Mouse (Mus musculus): Measurements from ENCODE around the gene Dkk3.
"Not testable (repeated sequence)": the region's sequence is repeated elsewhere in the genome, so short reads cannot be mapped to it uniquely, and the experiment has no call there.

The Dkk3 gene

DNA sequence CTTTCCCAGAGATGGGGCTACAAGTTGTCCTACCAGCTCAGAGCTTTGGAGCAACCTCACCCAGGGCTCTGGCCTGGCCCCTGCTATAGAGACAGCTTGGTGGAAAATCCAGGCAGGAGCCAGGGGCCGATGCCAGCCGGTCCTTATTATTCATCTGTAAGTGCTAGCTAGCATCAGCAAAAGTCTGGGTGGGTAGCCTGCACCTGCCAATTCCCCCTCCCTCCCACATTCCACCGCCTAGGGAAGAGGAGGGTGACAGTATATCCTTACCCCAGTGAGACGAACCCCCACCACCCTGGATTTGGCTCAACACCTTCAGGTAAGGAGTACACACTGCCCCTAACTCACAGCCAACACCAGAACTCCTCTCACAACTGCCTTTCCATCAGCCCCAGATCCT lies 30.9 kb downstream of the Dkk3 start:
- no peak for DNase-seq

DNA sequence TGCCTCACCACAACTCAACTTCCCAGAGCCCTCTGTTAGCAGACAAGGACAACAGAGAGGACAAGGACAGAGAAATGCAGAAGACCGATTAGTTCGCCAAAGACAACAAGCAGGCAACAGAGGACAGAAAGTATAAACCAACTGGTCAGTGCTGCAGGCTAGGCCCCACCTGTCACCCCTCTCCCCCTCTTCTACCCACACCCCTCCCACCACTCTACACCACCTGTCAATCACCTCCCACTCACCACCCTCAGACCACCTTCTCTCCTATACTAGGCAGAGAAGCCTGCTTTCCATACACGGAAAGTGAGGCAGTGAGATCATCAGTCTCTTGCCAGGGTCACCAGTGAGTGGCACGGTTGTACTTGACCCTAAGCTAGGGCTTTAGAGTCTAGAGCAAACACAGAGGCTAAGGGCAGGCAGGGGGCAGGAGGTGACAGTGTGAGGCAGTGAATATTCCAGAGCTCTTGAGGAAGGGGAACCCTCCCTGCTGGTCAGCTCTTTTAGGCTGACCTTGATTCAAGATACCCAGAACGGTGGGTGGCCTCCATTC lies 31.7 kb downstream of the Dkk3 start:
- no peak for DNase-seq

DNA sequence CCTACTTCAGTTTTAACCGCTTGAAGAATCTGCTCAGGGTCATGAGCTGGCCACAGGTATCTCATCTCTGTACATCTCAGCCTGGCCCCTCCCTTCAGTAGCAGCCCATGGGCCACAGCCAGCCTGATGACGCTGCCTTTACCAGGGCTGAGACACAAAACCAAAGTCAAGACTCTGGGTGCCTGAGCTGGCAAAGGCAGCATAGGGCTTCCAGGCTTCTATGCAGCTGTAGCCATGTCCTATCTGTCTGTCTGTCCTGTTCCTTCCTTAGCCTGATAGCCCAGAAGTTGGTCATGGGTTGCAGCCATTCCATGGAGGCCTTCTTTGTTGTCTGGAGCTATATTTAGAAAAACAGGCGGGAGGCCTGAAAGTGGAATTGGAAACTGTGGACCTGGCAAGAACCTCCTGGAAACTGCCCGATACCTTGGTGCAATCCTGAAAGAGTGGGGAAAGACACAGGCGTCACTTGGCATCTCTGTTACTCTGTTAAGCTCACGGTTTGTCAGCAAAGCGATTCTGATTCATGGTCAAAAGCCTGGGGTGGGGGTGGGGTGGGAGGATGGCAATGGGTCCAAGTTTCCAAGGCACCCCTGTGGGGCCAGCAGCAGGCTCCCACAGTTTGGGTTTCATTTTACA lies 33.1 kb downstream of the Dkk3 start:
- no peak for DNase-seq

DNA sequence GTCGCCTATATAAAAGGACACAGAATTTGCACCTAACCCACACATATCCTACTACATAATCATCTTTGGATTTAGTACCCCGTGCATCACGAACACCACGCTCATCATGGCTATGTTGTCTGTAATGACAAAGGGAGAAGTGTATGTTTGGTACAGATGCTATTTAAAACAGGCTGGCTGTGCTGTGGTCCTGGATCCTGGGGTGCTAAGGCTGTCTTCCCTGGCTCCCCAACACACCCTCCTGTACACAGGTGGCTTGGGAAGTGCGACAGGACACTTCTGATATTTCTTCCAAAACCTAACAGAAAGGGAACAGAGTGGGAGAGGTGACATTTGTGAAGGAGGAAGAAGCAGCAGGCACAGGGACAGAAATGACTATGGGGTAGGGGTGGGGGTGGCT lies 35.2 kb downstream of the Dkk3 start:
- DNase-seq: no peak

DNA sequence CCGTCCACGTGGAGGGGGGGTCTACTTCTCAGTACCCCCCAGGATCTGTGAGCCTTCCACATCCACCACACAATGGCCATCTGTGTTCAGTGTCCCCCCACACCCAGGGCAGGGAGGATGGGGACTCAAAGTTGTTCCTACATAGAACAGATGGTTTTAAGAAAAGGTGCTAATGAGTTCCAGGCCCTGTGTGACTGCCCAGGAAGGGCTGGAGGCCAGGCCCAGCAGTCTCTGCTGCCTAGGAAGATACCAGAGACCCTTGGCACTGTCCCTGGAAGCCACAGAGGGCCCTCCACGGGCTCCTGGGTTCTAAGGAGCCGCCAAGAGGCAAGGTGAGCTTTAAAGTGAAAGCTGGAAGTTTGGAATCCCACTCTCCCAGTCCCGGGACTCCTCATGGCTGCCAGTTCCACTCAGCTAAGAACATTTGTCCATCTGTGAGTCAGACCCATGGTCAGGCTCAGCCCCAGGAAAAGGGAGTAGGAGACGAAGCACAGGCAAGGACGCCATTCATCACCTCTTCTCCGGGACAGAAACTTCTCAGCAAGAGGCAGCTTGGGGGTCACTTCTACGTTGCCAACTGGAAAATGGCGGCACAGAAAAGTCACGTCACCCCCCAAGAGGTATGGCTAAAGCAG lies 36.9 kb downstream of the Dkk3 start:
- DNase-seq: no peak

DNA sequence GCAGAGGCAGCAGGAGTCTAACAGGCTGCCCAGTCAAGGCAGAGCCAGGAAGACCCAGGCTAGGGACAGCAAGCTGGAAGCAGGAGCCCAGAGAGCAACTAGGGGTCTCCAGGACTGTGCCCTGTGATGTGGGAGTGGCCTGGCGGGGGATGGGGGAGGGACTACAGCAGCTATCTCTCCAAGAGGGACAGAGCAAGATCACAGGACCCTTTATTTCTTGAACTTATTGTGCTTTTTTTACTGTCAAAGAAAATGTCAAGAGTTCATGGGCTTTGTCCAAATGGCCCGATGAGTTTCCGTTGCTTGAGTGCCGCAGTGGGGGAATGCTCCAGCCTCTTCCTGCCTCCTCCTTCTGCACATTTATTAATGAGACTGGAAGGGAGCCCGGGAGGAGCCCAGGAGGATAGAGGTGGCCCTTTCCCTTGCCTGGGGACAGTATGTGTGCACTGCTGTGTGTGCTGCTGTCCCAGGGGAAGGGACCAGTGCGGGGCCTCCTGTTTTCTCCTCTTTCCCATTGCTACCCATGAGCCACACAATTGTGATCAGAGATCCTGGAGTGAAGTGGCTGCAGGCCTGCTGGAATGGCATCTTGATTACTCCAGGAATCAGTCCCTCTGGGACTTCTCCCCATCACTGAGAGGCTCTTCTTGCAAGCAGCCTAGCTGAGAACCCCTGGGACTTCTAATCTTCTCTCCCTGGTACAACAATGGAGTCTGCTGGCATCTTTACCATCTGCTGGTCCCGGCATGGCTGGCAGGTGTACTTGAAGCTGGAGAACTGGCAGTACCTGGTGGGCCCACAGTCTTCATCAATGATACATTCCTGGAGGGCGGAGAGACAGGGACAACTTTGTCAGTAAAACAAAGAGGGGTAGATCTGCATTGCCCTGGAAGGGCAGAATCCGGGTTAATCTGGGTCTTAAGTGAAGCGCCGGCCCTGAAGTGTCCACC lies 37.7 kb downstream of the Dkk3 start:
- no peak for DNase-seq

DNA sequence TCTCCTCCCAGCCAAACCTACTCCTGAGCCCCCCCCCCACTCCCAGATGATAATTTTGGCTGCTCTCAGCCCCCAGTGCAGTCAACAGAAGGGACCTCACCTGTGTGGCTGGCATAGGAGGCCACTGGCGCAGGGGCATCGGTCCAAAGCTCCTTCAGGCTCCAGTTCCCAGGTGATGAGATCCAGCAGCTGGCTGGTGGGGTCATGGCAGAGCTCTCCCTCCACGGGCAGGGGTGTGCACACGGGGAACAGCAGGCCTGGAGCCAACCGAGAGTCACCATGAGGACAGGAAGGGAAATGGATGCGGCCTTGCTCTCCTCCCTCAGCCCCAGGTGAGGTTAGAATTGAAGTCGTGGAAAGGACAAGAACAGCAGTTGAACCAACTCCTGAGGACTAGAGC lies 39.6 kb downstream of the Dkk3 start:
- no peak for DNase-seq

DNA sequence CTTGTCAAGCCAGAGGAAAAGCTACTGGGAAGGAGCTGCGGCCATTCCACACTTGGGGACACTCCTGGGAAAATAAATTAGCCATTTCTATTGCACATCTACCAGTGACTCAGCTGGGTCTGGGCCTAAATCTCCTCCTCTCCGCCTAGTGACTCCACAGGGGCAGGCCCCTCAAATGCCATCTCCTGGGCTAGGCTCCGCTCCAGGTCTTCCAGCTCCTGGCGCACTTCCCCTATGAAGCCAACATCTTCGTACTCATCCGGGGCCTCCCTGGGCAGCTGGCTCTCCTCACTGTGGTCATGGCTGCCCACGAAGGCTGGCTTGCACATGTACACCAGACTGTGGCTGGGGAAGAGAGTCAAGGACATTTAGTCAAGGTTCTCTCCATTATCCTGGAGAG lies 40.8 kb downstream of the Dkk3 start:
- no peak for DNase-seq

DNA sequence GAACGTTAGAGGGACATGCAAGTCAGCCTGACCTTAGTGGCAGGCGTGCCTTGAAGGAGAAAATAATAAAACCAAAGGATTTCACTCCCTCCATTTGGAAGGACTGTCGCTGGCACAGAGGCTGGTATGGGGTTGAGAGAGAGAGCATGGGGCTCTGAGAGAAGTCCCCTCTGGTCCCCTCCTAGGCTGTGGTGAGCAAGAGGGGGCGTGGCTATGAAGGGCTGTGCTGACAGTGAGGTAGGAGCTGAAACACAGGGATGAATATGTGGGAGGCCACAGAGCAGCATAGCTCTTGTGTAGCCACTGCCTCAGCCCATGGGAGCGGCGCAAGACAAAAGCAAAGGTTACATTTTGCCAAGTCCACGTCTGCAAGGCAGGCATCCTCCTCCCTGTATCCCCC lies 41.4 kb downstream of the Dkk3 start:
- no peak for DNase-seq

DNA sequence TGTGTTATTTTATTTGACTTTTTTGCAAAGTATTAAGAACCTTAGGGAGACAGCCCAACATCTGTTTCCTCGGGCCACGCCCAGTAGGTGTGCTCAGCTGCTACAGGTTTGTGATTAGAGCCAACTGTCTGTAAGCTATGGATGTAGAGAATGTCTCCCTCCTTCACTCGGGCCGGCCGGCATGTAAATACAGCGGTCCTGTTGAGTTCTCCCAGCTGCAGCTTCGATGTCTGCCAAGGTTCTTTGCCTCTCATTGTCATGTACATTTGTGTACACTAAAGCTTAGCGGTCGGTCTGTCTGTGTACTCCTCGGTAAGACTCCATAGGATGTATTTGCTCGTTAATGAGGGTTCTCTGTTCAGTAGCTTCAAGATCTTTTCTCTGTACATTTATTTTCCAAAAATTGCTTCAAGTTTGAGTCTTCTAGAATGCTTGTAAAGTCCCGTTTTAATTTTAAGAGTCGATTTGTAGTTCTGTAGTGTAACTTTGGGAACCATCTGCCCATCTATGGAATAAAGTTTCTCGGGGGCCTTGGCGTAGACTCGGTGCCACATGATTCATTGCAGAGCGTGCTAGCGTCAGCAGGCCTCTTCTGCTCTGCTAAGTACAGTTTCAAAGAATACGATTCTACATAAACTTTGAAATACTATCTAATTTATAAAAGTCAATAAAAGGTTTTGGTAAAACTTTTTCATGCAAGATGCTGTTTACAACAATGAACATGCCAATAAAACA lies 48.1 kb downstream of the Dkk3 start:
- no peak for DNase-seq

DNA sequence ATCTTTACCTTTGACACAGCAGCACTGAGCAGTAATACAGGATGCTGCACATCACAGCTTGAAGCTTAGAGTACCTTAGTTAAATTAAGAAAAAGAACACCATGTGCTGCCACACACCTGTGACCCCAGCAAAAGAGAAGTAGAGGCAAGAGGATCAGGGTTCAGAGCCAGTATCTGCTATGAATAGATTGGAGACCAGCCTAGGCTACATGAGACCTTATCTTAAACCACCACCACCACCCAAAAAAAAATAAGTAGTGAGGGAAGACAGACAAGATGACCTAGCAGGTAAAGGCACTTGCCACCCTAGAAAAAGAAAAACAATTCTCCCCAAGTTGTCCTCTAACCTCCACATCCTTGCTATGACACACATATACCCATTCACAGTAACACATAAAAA lies 50.1 kb downstream of the Dkk3 start:
- no peak for DNase-seq

DNA sequence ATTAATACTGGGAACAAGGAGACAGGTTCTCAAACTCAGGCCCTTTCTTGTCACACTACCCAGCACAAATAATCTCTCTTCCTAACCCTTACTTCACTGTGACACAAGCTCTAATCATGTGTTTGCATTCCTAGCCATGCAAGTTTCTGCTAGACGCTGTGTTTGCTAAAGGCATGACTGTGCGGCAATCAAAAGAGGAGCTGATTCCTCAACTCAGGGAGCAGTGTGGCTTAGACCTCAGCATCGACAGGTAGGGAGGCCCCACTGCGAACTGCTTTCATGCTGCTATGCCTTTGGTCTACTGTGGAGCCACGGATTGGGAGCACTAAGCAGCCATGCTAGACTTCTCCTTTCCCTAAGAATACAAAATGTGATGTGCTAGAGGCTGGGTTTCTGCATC lies 55.0 kb downstream of the Dkk3 start:
- no peak for DNase-seq

DNA sequence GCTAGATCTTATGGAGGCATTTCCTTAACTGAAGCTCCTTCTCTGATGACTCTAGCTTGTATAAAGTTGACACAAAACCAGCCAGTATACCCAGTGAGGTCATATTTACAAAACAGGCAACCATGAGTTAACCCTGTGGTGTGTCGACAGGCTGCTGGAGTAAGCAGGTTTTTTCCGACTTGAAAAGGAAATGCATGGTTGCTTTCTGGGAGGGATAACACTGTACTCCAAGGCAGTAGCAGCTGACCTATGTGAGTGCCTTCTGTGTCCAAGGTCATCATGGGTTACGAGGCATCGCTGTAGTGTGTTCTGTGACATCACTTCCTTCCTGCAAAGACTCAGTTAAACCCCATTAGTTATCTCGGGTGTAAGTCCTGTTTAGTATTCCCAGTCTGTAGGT lies 55.9 kb downstream of the Dkk3 start:
- DNase-seq: no peak

DNA sequence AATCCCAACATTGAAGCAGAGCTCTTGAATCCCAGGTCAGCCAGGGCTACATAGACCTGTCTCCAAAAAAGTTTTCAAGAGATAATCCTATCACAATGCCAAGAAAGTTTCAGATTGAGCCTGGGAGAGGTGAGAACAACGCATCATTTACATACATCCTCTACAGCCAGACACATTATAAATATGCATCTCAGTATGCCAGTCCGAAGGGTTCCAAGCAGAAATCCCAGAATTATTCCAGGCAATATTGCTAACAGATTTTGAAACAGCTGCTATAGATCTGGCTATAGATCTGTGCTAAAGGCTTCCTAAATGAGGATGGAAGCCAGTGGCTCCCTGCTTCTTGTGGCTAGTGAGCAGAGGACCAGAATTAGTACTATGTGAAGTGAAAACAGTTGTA lies 58.0 kb downstream of the Dkk3 start:
- DNase-seq: no peak

DNA sequence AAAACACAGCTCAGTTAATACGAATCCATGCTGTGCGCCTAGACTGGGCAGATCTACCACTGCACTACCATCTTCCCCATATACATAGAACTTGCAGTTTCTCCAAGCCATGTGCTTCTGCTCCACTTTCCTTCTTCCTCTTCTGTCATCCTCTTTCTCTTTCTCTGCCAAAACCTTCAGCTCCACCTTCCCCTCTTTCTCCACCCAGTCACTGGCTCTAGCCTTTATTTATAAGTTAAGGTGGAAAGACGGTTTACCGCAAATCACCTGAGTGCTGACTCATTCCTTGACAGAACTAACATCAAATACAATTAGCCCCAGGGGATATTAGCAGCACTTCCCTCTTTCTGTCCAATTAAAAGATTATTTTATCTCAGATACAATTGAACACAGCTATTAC lies 63.9 kb downstream of the Dkk3 start:
- DNase-seq: not testable (repeated sequence)

DNA sequence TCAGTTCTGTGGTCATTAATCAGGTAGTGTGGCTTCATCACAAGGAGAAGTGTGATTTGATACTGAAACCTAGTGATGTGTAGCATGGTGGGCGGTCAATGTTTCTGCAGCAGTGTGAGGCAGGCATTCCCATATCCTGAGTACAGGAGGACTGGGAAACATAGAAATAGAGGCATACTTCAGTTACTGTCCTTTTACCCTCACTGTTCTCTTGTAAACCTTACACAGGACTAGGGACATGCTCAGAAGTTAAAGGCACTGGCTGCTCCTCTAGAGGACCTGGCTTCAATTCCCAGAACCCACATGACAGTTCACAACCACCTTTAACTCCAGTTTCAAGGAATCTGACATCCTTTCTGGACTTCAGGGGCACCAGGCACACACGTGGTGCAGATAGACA lies 72.7 kb downstream of the Dkk3 start:
- no peak for DNase-seq

DNA sequence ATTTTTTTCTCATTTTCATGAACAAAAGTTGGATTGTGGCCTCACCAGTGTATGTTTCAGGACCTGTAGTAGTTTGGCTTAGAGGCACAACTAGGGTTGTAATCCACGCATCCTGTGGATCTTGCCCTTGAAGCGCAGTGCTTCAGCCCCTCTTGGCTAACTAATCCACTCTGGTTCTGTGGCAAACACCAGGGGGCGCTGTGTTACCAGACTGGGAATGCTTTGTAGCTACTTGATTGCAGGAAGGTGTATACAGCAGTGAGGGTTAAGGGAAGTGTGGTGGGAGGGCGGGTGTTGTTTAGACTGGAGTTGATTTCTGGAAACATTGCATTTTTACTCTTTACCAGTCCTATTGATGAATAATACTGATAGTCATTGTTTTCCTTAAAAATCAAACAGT lies 73.8 kb downstream of the Dkk3 start:
- DNase-seq: peak; percentile 88

DNA sequence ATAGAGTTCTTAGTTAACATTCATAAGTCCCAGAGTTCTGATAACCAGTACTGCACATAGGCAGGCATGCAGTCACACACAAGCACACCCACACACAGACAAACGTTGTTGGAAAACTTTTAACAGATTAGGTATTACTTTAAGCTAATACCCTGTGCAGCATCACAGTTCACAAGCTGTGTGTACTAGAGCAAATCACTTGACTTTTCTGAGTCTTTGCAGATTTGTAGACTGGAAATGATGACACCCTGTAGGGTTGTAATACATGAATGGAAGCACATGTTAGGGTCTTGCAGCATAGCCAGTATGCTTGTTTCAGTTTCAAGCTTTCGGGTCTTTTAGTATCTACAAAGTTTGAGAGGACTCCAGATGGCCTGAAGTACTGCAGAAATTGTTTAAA lies 74.6 kb downstream of the Dkk3 start:
- no peak for DNase-seq

DNA sequence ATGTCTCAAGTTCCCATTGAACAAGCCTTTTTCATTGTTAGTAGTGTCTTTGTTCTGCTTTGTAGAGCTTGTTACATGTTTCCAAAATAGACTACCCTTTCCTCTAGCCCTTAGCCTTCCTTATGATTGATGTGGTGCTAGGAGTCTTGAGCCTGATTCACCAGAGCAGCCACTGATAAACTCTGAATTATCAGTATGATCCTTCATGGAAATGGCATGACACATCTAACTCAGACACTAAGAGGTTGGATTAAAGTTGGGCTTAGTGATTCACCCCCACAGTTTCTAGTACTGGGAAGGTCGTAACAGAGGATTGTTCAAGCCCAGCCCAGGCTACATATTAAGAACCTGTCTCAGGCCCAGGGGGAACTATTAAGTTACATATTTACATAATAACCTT lies 76.2 kb downstream of the Dkk3 start:
- no peak for DNase-seq

DNA sequence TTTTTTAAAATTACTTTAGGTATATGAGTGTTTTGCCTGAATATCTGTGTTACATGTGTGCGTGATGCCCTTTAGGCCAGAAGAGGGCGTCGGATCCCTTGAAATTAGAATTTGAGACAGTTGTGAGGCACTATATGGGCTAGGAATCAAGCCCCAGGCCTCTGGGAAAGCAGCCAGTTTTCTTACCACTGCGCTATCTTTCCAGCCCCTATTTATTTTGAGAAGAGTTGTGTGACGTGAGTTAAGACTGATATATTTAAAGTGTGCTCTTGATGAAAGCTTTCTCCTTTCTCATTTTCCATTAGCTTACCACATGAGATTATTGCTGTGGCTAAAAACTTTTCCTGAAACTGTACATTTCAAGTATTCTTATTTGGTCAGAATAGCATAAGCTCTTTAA lies 84.0 kb downstream of the Dkk3 start:
- DNase-seq: no peak

Measured in thymus, postnatal 14 days (tissue).